Mouse (Mus musculus) G1E (cell line): ENCODE data around the gene Dnajc14.

Source experiments
- CTCF ChIP-seq: IDR thresholded peaks from 2 replicates; pipeline ENCODE4 v1.5.1; 2012; ENCODE audit warnings: low read depth, low read length, inconsistent platforms, mixed read lengths
- GATA2 ChIP-seq: IDR thresholded peaks from 2 replicates; pipeline ENCODE4 v1.6.1; 2012; ENCODE audit warnings: low read depth, low read length, inconsistent platforms, borderline replicate concordance
- TAL1 ChIP-seq: conservative IDR thresholded peaks from 2 replicates; pipeline ENCODE4 v1.6.1; 2012; ENCODE audit warnings: low read depth, low read length, inconsistent platforms, mixed read lengths

DNA sequence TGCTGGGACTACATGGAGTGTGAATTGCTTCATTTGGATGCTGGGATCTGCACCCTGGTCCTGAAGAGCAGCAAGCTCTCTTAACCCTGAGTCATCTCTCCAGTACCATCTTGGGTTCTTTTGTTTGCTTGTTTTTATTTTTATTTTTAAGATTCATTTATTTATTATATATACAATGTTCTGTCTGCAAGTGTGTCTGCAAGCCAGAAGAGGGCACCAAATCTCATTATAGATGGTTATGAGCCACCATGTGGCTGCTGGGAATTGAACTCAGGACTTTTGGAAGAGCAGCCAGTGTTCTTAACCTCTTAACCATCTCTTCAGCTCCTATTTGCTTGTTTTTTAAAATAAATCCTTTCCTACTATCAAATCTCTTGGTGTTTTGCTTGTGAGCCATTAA lies 33.5 kb downstream of the Dnajc14 start:
- TF ChIP-seq CTCF, result no peak
- TF ChIP-seq TAL1, result no peak
- TF ChIP-seq GATA2, result no peak
